Mouse (Mus musculus): ENCODE results near the gene Snx18. TPM values are rescaled to one million over a fixed set of nuclear protein-coding genes. Genes with fewer than 3 reads are reported as not detected.

The Snx18 gene
- polyA plus RNA-seq, 1 experiment from 2014 or later, result 44.6 TPM

GRCm38 (mm10) chr13:113594361-113594760, 24.0 kb downstream of the Snx18 start:
- no peak for ATAC-seq (ENCODE audit: insufficient number of reproducible peaks, insufficient read depth, low FRiP score, low TSS enrichment)
- Histone ChIP-seq H3K27ac (no peak overlapping the region), H3K4me1 (peaks cover 26% of the 10 kb centered on the region), H3K9me3 (no peaks in the 10 kb centered on the region), H3K9ac (no peak overlapping the region), H3K4me3 (no peak overlapping the region), H3K4me2 (replicated peaks) (no peak overlapping the region), H3K27me3 (no peaks in the 10 kb centered on the region), H3K36me3 (peaks cover 26% of the 10 kb centered on the region)
- WGBS, result 80% methylated on average over 12 of the region's 12 CpGs

- Histone ChIP-seq H3K4me1 (peaks cover 26% of the 10 kb centered on the region), H3K4me2 (replicated peaks) (no peak overlapping the region), H3K36me3 (peaks cover 26% of the 10 kb centered on the region), H3K9ac (no peak overlapping the region), H3K9me3 (no peaks in the 10 kb centered on the region), H3K4me3 (no peak overlapping the region), H3K27me3 (no peaks in the 10 kb centered on the region), H3K27ac (peak overlapping the region; percentile 65; the same call in 1 of the 2 replicates)
- ATAC-seq (ENCODE audit: insufficient number of reproducible peaks, insufficient read depth, low FRiP score, low TSS enrichment), result no peak
- 86% methylated on average over 17 of the region's 17 CpGs for WGBS
These were observed 24.7 kb downstream of the Snx18 start for GRCm38 (mm10) chr13:113593711-113594110.

DNA sequence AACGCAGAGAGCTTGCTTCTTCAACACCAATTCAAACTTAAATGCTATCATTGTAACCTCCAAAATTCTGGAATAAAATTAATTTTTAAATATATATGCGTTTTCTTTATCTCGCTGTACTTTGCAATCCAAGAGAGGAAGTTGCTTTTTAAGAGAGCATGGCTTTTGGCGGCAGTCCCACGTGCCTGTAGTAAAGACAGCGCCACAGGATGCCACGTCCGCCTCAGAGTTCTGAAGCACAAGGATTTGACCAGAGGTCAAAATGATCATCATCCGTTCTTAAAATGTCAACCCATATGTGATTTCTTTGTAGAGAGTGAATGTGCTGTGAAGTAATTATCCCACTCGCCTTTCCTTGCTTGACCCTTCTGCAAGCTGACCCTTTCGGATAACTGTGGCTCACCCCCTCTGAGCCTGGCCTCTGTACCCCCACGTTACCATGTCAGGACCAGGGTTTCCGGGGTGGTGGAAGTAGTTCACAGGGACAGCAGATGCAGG, 25.6 kb downstream of the Snx18 start:
- ATAC-seq (ENCODE audit: insufficient number of reproducible peaks, insufficient read depth, low FRiP score, low TSS enrichment), result no peak
- 88% methylated on average over 13 of the region's 13 CpGs for WGBS
- Histone ChIP-seq H3K4me3 (no peak overlapping the region), H3K4me1 (peaks cover 29% of the 10 kb centered on the region), H3K4me2 (replicated peaks) (no peak overlapping the region), H3K9ac (no peak overlapping the region), H3K27ac (no peak overlapping the region), H3K9me3 (no peaks in the 10 kb centered on the region), H3K27me3 (no peaks in the 10 kb centered on the region), H3K36me3 (peaks cover 26% of the 10 kb centered on the region)

DNA sequence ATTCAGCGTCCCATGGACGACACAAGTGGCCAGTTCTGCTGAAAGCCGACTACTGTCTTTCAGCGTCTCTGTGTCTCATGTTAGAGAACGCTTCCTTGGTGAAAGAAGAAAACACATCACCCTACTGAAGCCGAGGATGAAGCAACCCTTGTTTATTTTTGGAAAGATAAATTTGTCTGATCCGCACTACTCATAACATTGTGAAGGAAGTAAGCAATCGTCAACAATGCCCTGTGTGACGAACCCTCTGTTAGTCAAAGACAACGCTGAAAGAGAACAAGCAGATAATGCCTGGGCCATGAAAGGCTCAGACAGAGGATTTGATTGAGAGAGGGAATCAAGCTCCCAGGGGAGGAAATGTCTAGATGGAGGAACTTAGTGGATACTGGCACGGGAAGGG, 27.0 kb downstream of the Snx18 start:
- WGBS, result 86% methylated on average over 11 of the region's 11 CpGs
- Histone ChIP-seq H3K9me3 (no peaks in the 10 kb centered on the region), H3K4me2 (replicated peaks) (no peak overlapping the region), H3K4me3 (no peak overlapping the region), H3K36me3 (peaks cover 26% of the 10 kb centered on the region), H3K4me1 (peaks cover 24% of the 10 kb centered on the region), H3K9ac (no peak overlapping the region), H3K27me3 (no peaks in the 10 kb centered on the region), H3K27ac (no peak overlapping the region)
- ATAC-seq (ENCODE audit: insufficient number of reproducible peaks, insufficient read depth, low FRiP score, low TSS enrichment), result no peak

DNA sequence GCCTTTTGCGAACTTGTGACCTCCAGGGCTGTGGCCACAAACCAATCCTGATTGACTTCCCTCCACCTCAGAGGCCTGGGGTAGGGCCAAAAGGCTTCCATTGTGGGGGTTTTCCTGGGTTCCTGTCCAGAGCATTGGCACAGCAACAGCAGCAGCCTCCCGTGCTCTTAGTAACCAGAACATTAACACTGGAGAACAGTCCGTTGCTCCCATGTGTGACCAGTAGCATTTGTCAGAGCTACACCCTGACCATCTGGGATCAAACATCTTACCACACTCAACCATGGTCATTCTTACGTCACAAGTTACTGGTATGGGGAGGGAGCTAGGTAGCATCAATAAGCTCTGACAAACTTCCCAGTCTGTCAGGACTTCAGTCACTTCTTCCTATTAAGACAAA, 28.1 kb downstream of the Snx18 start:
- WGBS, result 94% methylated on average over 4 of the region's 4 CpGs
- Histone ChIP-seq H3K9me3 (no peaks in the 10 kb centered on the region), H3K27ac (no peak overlapping the region), H3K4me2 (replicated peaks) (no peak overlapping the region), H3K36me3 (peaks cover 26% of the 10 kb centered on the region), H3K4me1 (peaks cover 13% of the 10 kb centered on the region), H3K9ac (no peak overlapping the region), H3K4me3 (no peak overlapping the region), H3K27me3 (no peaks in the 10 kb centered on the region)
- no peak for ATAC-seq (ENCODE audit: insufficient number of reproducible peaks, insufficient read depth, low FRiP score, low TSS enrichment)

- Histone ChIP-seq H3K9ac (no peak overlapping the region), H3K4me3 (no peak overlapping the region), H3K27ac (no peak overlapping the region), H3K27me3 (no peaks in the 10 kb centered on the region), H3K9me3 (no peaks in the 10 kb centered on the region), H3K36me3 (peaks cover 25% of the 10 kb centered on the region), H3K4me1 (peaks cover 12% of the 10 kb centered on the region), H3K4me2 (replicated peaks) (no peak overlapping the region)
- no peak for ATAC-seq (ENCODE audit: insufficient number of reproducible peaks, insufficient read depth, low FRiP score, low TSS enrichment)
- 81% methylated on average over 7 of the region's 7 CpGs for WGBS
These were observed 28.9 kb downstream of the Snx18 start for GRCm38 (mm10) chr13:113589499-113589898.

DNA sequence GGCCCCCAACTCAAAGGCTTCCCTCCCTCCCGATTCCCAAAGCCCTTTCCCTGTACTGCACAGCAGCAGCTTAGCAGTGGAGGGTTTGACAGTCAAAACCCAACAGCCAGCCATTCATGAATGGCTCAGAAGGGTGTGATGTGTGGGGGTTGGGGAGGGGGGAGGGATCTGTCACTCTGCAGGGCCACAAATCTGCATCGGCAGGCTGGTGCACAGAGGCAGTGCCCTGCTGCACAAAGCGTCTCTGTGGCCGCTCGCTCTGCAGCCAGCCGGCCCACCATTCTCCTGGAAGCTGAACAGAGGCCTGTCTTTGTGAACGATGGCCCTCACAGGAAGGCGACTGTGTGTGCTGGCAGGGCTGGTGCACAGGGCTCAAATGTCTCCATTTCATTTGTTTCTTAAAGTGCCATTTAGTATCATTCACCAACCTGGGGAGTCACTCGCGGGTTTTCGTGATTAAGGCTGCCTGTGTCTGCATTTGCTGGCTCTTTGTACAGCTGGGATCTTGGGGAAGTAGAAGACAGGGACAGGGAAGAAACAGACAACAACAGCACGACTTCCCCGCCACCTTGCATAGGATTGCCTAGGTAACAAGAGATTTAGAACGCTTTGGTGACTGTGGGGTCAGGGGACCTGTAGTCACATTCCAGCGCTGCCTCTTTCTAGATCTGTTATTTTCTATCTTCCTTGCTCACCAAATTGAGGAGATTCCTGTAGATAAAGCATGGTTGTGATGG, 31.0 kb downstream of the Snx18 start:
- Histone ChIP-seq H3K27me3 (no peaks in the 10 kb centered on the region), H3K4me2 (replicated peaks) (peak overlapping the region; percentile 14; the same call in 1 of the 2 replicates), H3K4me3 (no peak overlapping the region), H3K36me3 (peaks cover 8% of the 10 kb centered on the region; the same call in 1 of the 2 replicates), H3K4me1 (peaks cover 12% of the 10 kb centered on the region), H3K9ac (no peak overlapping the region), H3K9me3 (no peaks in the 10 kb centered on the region), H3K27ac (peak overlapping the region; percentile 51; the same call in 1 of the 2 replicates)
- WGBS, result 10% methylated on average over 15 of the region's 15 CpGs
- peak; percentile 79 for ATAC-seq (ENCODE audit: insufficient number of reproducible peaks, insufficient read depth, low FRiP score, low TSS enrichment)

- WGBS, result 87% methylated on average over 3 of the region's 3 CpGs
- peaks cover 6% of the 10 kb centered on the region; the same call in 1 of the 2 replicates for H3K36me3 ChIP-seq
These were observed 32.8 kb downstream of the Snx18 start for GRCm38 (mm10) chr13:113585606-113586005.

GRCm38 (mm10) chr13:113584431-113584830, 33.9 kb downstream of the Snx18 start:
- 58% methylated on average over 6 of the region's 6 CpGs for WGBS
- Histone ChIP-seq H3K36me3 (no peaks in the 10 kb centered on the region), H3K9me3 (no peaks in the 10 kb centered on the region), H3K9ac (no peak overlapping the region), H3K27me3 (no peaks in the 10 kb centered on the region), H3K4me3 (no peak overlapping the region), H3K4me2 (replicated peaks) (no peak overlapping the region), H3K4me1 (peaks cover 12% of the 10 kb centered on the region), H3K27ac (no peak overlapping the region)
- ATAC-seq (ENCODE audit: insufficient number of reproducible peaks, insufficient read depth, low FRiP score, low TSS enrichment), result no peak

More at GRCm38 (mm10) chr13:113585606-113586005, 32.8 kb downstream of the Snx18 start:
- Histone ChIP-seq H3K4me1 (peaks cover 12% of the 10 kb centered on the region), H3K27me3 (no peaks in the 10 kb centered on the region), H3K9me3 (no peaks in the 10 kb centered on the region), H3K4me3 (no peak overlapping the region), H3K4me2 (replicated peaks) (no peak overlapping the region), H3K9ac (no peak overlapping the region), H3K27ac (no peak overlapping the region)
- ATAC-seq (ENCODE audit: insufficient number of reproducible peaks, insufficient read depth, low FRiP score, low TSS enrichment), result no peak

GRCm38 (mm10) chr13:113583563-113583962, 34.8 kb downstream of the Snx18 start:
- Histone ChIP-seq H3K36me3 (no peaks in the 10 kb centered on the region), H3K27ac (no peak overlapping the region), H3K4me2 (replicated peaks) (no peak overlapping the region), H3K9me3 (no peaks in the 10 kb centered on the region), H3K9ac (no peak overlapping the region), H3K27me3 (no peaks in the 10 kb centered on the region), H3K4me1 (peaks cover 12% of the 10 kb centered on the region), H3K4me3 (no peak overlapping the region)
- WGBS, result 75% methylated on average over 4 of the region's 4 CpGs
- ATAC-seq (ENCODE audit: insufficient number of reproducible peaks, insufficient read depth, low FRiP score, low TSS enrichment), result no peak

DNA sequence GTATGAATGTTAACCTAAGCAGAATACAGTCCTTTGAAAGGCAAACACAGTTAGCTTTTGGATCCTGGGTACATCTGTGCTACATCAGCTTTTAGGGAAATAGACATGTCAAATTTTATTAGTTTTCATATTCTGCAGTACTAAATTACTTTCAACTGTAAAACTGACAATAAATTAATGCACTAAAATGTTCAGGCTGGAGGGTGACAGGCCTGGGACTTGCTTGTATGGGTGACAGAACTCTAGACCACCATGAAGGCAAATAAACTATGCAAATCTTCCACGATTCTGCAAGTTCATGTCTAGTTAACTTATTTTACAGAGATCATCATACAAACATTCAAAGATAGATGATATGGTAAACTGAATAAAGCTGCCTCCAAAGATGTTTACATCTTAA, 36.3 kb downstream of the Snx18 start:
- H3K9ac ChIP-seq, result no peak overlapping the region
- H3K36me3 ChIP-seq, result no peaks in the 10 kb centered on the region
- H3K27me3 ChIP-seq, result no peaks in the 10 kb centered on the region
- WGBS, result 72% methylated on average over 1 of the region's 1 CpGs
- H3K4me2 ChIP-seq (replicated peaks), result no peak overlapping the region
- no peak for ATAC-seq (ENCODE audit: insufficient number of reproducible peaks, insufficient read depth, low FRiP score, low TSS enrichment)
- H3K4me1 ChIP-seq, result 0 out of 2 replicates have a peak, but pooled peaks cover 3% of the 10 kb centered on the region
- no peaks in the 10 kb centered on the region for H3K9me3 ChIP-seq
- H3K4me3 ChIP-seq, result no peak overlapping the region
- H3K27ac ChIP-seq, result no peak overlapping the region

GRCm38 (mm10) chr13:113581436-113581835, 36.9 kb downstream of the Snx18 start:
- H3K4me1 ChIP-seq, result no peaks in the 10 kb centered on the region
- H3K27me3 ChIP-seq, result no peaks in the 10 kb centered on the region
- no peak overlapping the region for H3K9ac ChIP-seq
- ATAC-seq (ENCODE audit: insufficient number of reproducible peaks, insufficient read depth, low FRiP score, low TSS enrichment), result no peak
- no peaks in the 10 kb centered on the region for H3K9me3 ChIP-seq
- no peak overlapping the region for H3K27ac ChIP-seq
- no peak overlapping the region for H3K4me3 ChIP-seq
- H3K4me2 ChIP-seq (replicated peaks), result no peak overlapping the region
- H3K36me3 ChIP-seq, result no peaks in the 10 kb centered on the region
- 87% methylated on average over 5 of the region's 5 CpGs for whole genome bisulfite sequencing

Data from embryonic facial prominence, embryonic 12.5 days (tissue).